Comparison of ENCODE assay signal across 26 mouse cellular contexts in genomic region chr15:10829588-10829987, GRCm38 (mm10).
DNase-seq lines count a peak whose midpoint lies in the region; ATAC-seq lines count a peak whose summit lies in the region.
"Had no signal": no experiment of that assay in that cellular context is flagged by ENCODE, and none has a peak within 500 bp of the region (broad histone marks: within the 10 kb centered on the region; RNA-seq: fewer than 3 reads in every experiment).

No protein-coding gene starts in this region.

- no peaks in the 10 kb centered on the region for H3K36me3 ChIP-seq in intestine, embryonic 14.5 days (ENCODE audit: control insufficient read depth, insufficient read depth, low read length)
- H3K36me3 ChIP-seq in intestine, embryonic 16.5 days (ENCODE audit: control insufficient read depth, insufficient read depth, low read length) = no peaks in the 10 kb centered on the region
- H3K36me3 ChIP-seq: embryonic facial prominence, embryonic 12.5 days; embryonic facial prominence, embryonic 15.5 days; heart, embryonic 10.5 days; heart, embryonic 15.5 days had no signal

- no peaks in the 10 kb centered on the region for H3K27me3 ChIP-seq in intestine, embryonic 14.5 days (replicated peaks; ENCODE audit: control insufficient read depth, insufficient read depth, low read length)
- H3K27me3 ChIP-seq in intestine, embryonic 16.5 days (replicated peaks; ENCODE audit: control insufficient read depth, insufficient read depth, low read length) = no peaks in the 10 kb centered on the region
- H3K27me3 ChIP-seq: embryonic facial prominence, embryonic 12.5 days; embryonic facial prominence, embryonic 15.5 days; heart, embryonic 15.5 days; Patski had no signal

- H3K4me1 ChIP-seq in intestine, embryonic 14.5 days (replicated peaks; ENCODE audit: control insufficient read depth, insufficient read depth, low read length) = peaks cover 6% of the 10 kb centered on the region; the same call in 1 of the 2 replicates
- peaks cover 8% of the 10 kb centered on the region for H3K4me1 ChIP-seq in intestine, embryonic 16.5 days (ENCODE audit: control insufficient read depth, insufficient read depth, low read length)
- H3K4me1 ChIP-seq: embryonic facial prominence, embryonic 12.5 days; embryonic facial prominence, embryonic 15.5 days; heart, embryonic 10.5 days had no signal

- H3K9me3 ChIP-seq in intestine, embryonic 14.5 days (ENCODE audit: control insufficient read depth, low read length) = no peaks in the 10 kb centered on the region
- H3K9me3 ChIP-seq in intestine, embryonic 16.5 days (ENCODE audit: control insufficient read depth, low read length) = no peaks in the 10 kb centered on the region
- H3K9me3 ChIP-seq: embryonic facial prominence, embryonic 12.5 days; embryonic facial prominence, embryonic 15.5 days; heart, embryonic 10.5 days; heart, embryonic 15.5 days had no signal

- H3K4me2 ChIP-seq in intestine, embryonic 14.5 days (ENCODE audit: low read length) = no peak overlapping the region
- H3K4me2 ChIP-seq in intestine, embryonic 16.5 days (ENCODE audit: low read depth, low read length) = no peak overlapping the region
- H3K4me2 ChIP-seq: embryonic facial prominence, embryonic 12.5 days; embryonic facial prominence, embryonic 15.5 days; heart, embryonic 15.5 days; hindbrain, embryonic 14.5 days had no signal

- whole genome bisulfite sequencing in intestine, embryonic 14.5 days = 79% methylated on average over 5 of the region's 5 CpGs
- WGBS in intestine, embryonic 16.5 days = 73% methylated on average over 5 of the region's 5 CpGs

- no peak overlapping the region for H3K4me3 ChIP-seq in intestine, embryonic 14.5 days (ENCODE audit: low read depth, low read length)
- H3K4me3 ChIP-seq in intestine, embryonic 16.5 days (ENCODE audit: low read length) = no peak overlapping the region
- H3K4me3 ChIP-seq: embryonic facial prominence, embryonic 12.5 days; embryonic facial prominence, embryonic 15.5 days; gastrocnemius, adult 2 months; heart, adult 2 months; heart, embryonic 10.5 days; heart, embryonic 15.5 days had no signal

- H3K9ac ChIP-seq in intestine, embryonic 14.5 days (ENCODE audit: low read length) = no peak overlapping the region
- H3K9ac ChIP-seq in intestine, embryonic 16.5 days (ENCODE audit: low read depth, low read length) = no peak overlapping the region
- H3K9ac ChIP-seq: embryonic facial prominence, embryonic 12.5 days; embryonic facial prominence, embryonic 15.5 days; forebrain, postnatal 0 days; heart, embryonic 15.5 days; hindbrain, embryonic 14.5 days had no signal

- H3K27ac ChIP-seq in intestine, embryonic 14.5 days (ENCODE audit: low read depth) = no peak overlapping the region
- H3K27ac ChIP-seq in intestine, embryonic 16.5 days (ENCODE audit: low read length) = no peak overlapping the region
- H3K27ac ChIP-seq: embryonic facial prominence, embryonic 12.5 days; embryonic facial prominence, embryonic 15.5 days; gastrocnemius, adult 2 months; heart, adult 2 months; heart, embryonic 10.5 days; heart, embryonic 15.5 days; hindbrain, embryonic 14.5 days; hindbrain, postnatal 0 days had no signal

- no peak for ATAC-seq in intestine, embryonic 14.5 days (replicated peaks; ENCODE audit: low FRiP score, low TSS enrichment, low read depth)
- ATAC-seq in intestine, embryonic 16.5 days = no peak
- ATAC-seq: forebrain, embryonic 14.5 days; forebrain, postnatal 0 days; hindbrain, postnatal 0 days; inflammation-experienced regulatory T-cells, adult 6 months; Patski had no signal

- peak; percentile 36 for DNase-seq in intestine, embryonic 14.5 days (ENCODE audit: low spot score)
- peak; percentile 34 for DNase-seq in lung, postnatal 25 days (ENCODE audit: low spot score)
- DNase-seq in lung, postnatal 10 days = no peak
- DNase-seq in lung, postnatal 36 days = peak; percentile 44
- no peak for DNase-seq in cerebellum, postnatal 25 days
- DNase-seq: adrenal gland, postnatal 10 days; adrenal gland, postnatal 36 days; cerebellum, adult 18-20 months; cerebellum, adult 9-10 months; cerebellum, postnatal 14 days; forebrain, postnatal 0 days; gastrocnemius, adult 2 months; gastrocnemius, postnatal 25 days; heart, adult 2 months; heart, postnatal 10 days; heart, postnatal 36 days had no signal

Comparison
In these comparisons a context has a peak if more than half of its experiments do, and no peak if none do; other contexts are left out.
1. DNase-seq: peak in intestine, embryonic 14.5 days (single experiment), lung, postnatal 25 days (single experiment) and lung, postnatal 36 days (single experiment); none in lung, postnatal 10 days (single experiment) and cerebellum, postnatal 25 days (0 of 2).